Mouse (Mus musculus): ENCODE results near the gene Hyal3.

GRCm38 (mm10) chr9:107590058-107590772 lies 9.6 kb downstream of the Hyal3 start:
- TF ChIP-seq CTCF (IDR thresholded peaks at IDR 0.05; ENCODE audit: low read depth) (peak; percentile 52), EP300 (IDR thresholded peaks at IDR 0.05; ENCODE audit: low read depth) (no peak)

Data from liver, postnatal 0 days (tissue).